Mouse (Mus musculus) CH12.LX (cell line): Measurements from ENCODE around the gene Gm47996. TPM values are rescaled to one million over a fixed set of nuclear protein-coding genes. Genes with fewer than 3 reads are reported as not detected.

Experiments
- DNase-seq: peaks from one replicate; pipeline ENCODE4 v3.0.0-alpha.2; 2013; ENCODE audit errors: extremely low read depth
- H3K27ac ChIP-seq: 2 replicates; pipeline ENCODE4 v1.5.1; 2012; ENCODE audit warnings: low read depth, mild to moderate bottlenecking, control low read depth, moderate library complexity; ENCODE audit not compliant: insufficient read depth
- H3K27me3 ChIP-seq: replicated peaks from 2 replicates; pipeline ENCODE3; 2012; ENCODE audit warnings: inconsistent platforms
- H3K36me3 ChIP-seq, 2 experiments: replicated peaks in 1 of 2; 2 replicates each; pipeline versions ENCODE3 to v1.6.1; 2012; ENCODE audit warnings: inconsistent platforms in 1 of 2, low read length in 1 of 2, mild to moderate bottlenecking in 1 of 2, mixed read lengths in 1 of 2, moderate library complexity in 1 of 2; ENCODE audit not compliant: control insufficient read depth in 1 of 2, insufficient read depth in 1 of 2
- H3K4me1 ChIP-seq, 2 experiments: 2 replicates each; pipeline ENCODE4 v1.6.1; 2012; ENCODE audit warnings: inconsistent platforms in 1 of 2, moderate library complexity in 1 of 2; ENCODE audit not compliant: insufficient read depth in 2 of 2, control insufficient read depth in 1 of 2
- H3K4me2 ChIP-seq: 2 replicates; pipeline ENCODE4 v1.6.1; 2012; ENCODE audit warnings: low read depth, mild to moderate bottlenecking, control low read depth; ENCODE audit not compliant: poor library complexity, insufficient read depth, severe bottlenecking
- H3K4me3 ChIP-seq, 3 experiments: fragments of 150-350 bp in 1 of 3; sonication (generic) in 1 of 3; replicated peaks in 1 of 3; 2 replicates each; pipeline versions ENCODE3 to v1.5.1; 2011 to 2012; ENCODE audit warnings: low read depth in 2 of 3, low read length in 2 of 3, mild to moderate bottlenecking in 2 of 3, moderate library complexity in 2 of 3, control low read depth in 1 of 3, improper control_type of control experiment in 1 of 3, inconsistent platforms in 1 of 3, mixed read lengths in 1 of 3; ENCODE audit not compliant: poor library complexity in 1 of 3
- H3K79me2 ChIP-seq: replicated peaks from 2 replicates; pipeline ENCODE4 v1.6.1; 2012; ENCODE audit warnings: mild to moderate bottlenecking, moderate library complexity; ENCODE audit not compliant: control insufficient read depth, poor library complexity, insufficient read depth, severe bottlenecking; ENCODE audit errors: extremely low read depth
- H3K9ac ChIP-seq: 2 replicates; pipeline ENCODE4 v1.6.1; 2012; ENCODE audit warnings: low read depth, mild to moderate bottlenecking, control low read depth, moderate library complexity; ENCODE audit not compliant: insufficient read depth
- H3K9me3 ChIP-seq: replicated peaks from 2 replicates; pipeline ENCODE3; 2012; ENCODE audit warnings: low read length, inconsistent platforms, mixed read lengths
- BHLHE40 ChIP-seq: IDR thresholded peaks from 2 replicates; pipeline ENCODE4 v1.6.1; 2011; ENCODE audit warnings: mild to moderate bottlenecking, low read depth, low read length, improper control_type of control experiment
- CHD1 ChIP-seq: IDR thresholded peaks from 2 replicates; pipeline ENCODE4 v1.6.1; 2012; ENCODE audit warnings: low read depth, low read length, improper control_type of control experiment, inconsistent platforms
- EP300 ChIP-seq: IDR thresholded peaks from 2 replicates; pipeline ENCODE4 v1.6.1; 2011; ENCODE audit warnings: low read length, improper control_type of control experiment
- IRF4 ChIP-seq: IDR thresholded peaks from 2 replicates; pipeline ENCODE4 v1.6.1; 2014; ENCODE audit warnings: low read depth, mild to moderate bottlenecking, inconsistent platforms, low read length, improper control_type of control experiment
- KAT2A ChIP-seq: IDR thresholded peaks from 2 replicates; pipeline ENCODE4 v1.6.1; 2012; ENCODE audit warnings: low read length, improper control_type of control experiment, inconsistent platforms; ENCODE audit not compliant: insufficient replicate concordance
- MAFK ChIP-seq: IDR thresholded peaks from 2 replicates; pipeline ENCODE4 v1.6.1; 2011; ENCODE audit warnings: low read length, improper control_type of control experiment; ENCODE audit not compliant: insufficient replicate concordance
- MAX ChIP-seq: IDR thresholded peaks from 2 replicates; pipeline ENCODE4 v1.6.1; 2011; ENCODE audit warnings: low read length, improper control_type of control experiment
- MAZ ChIP-seq: IDR thresholded peaks from 2 replicates; pipeline ENCODE4 v1.6.1; 2012; ENCODE audit warnings: low read depth, mild to moderate bottlenecking, inconsistent platforms, low read length, improper control_type of control experiment, moderate library complexity
- MEF2A ChIP-seq: IDR thresholded peaks from 2 replicates; pipeline ENCODE4 v1.6.1; 2014; ENCODE audit warnings: low read depth, mild to moderate bottlenecking, inconsistent platforms, low read length, improper control_type of control experiment, borderline replicate concordance
- MYC ChIP-seq: IDR thresholded peaks from 2 replicates; pipeline ENCODE4 v1.6.1; 2011; ENCODE audit warnings: low read depth, mild to moderate bottlenecking, improper control_type of control experiment, low read length
- NELFE ChIP-seq: IDR thresholded peaks from 2 replicates; pipeline ENCODE4 v1.6.1; 2011; ENCODE audit warnings: low read depth, low read length, improper control_type of control experiment
- RAD21 ChIP-seq: IDR thresholded peaks from 2 replicates; pipeline ENCODE4 v1.6.1; 2011; ENCODE audit warnings: low read depth, mild to moderate bottlenecking, low read length, improper control_type of control experiment, moderate library complexity
- TBP ChIP-seq: conservative IDR thresholded peaks from 2 replicates; pipeline ENCODE4 v1.6.1; 2011; ENCODE audit warnings: low read depth, low read length, improper control_type of control experiment
- TCF12 ChIP-seq: IDR thresholded peaks from 2 replicates; pipeline ENCODE4 v1.6.1; 2014; ENCODE audit warnings: low read depth, mild to moderate bottlenecking, inconsistent platforms, low read length, improper control_type of control experiment
- UBTF ChIP-seq: IDR thresholded peaks from 2 replicates; pipeline ENCODE4 v1.6.1; 2012; ENCODE audit warnings: low read depth, mild to moderate bottlenecking, inconsistent platforms, low read length, improper control_type of control experiment, moderate library complexity
- ZC3H11A ChIP-seq: IDR thresholded peaks from 2 replicates; pipeline ENCODE4 v1.6.1; 2012; ENCODE audit warnings: low read depth, mild to moderate bottlenecking, inconsistent platforms, low read length, improper control_type of control experiment
- ZMIZ1 ChIP-seq: IDR thresholded peaks from 2 replicates; pipeline ENCODE4 v1.6.1; 2012; ENCODE audit warnings: low read depth, mild to moderate bottlenecking, inconsistent platforms, low read length, improper control_type of control experiment
- dilution Hi-C: fragments of 300-500 bp; cut with MboI; formaldehyde crosslinking; loops from 2 replicates; pipeline ENCODE4 v1.14.3; 2020; ENCODE audit warnings: low sequenced_read_pairs; ENCODE audit not compliant: extremely low pct_unique_long_range_greater_than_20kb, extremely low pct_ligation_motif_present
- in situ Hi-C: fragments of 300-500 bp; cut with MboI; formaldehyde crosslinking; loops from 3 replicates; pipeline ENCODE4 v1.14.3; 2019; ENCODE audit warnings: low sequenced_read_pairs, low pct_ligation_motif_present, low pct_unique_long_range_greater_than_20kb, mixed read lengths
- polyA plus RNA-seq: library from polyadenylated mRNA; unstranded; fragments of >175 nt; gene quantifications from 2 replicates; pipeline ENCODE4 v1.2.1, GENCODE M21; 2012; ENCODE audit warnings: low read depth; ENCODE audit not compliant: insufficient read length
- total RNA-seq, 2 experiments: library from RNA; depleted of rRNA; stranded (reverse); fragments of 300-350 nt in 1 of 2; fragments of >200 nt in 1 of 2; gene quantifications; 2 replicates each; pipeline ENCODE4 v1.2.3; 2012 to 2014

Gene Gm47996
- total and polyA plus RNA-seq, 3 experiments: not detected

DNA sequence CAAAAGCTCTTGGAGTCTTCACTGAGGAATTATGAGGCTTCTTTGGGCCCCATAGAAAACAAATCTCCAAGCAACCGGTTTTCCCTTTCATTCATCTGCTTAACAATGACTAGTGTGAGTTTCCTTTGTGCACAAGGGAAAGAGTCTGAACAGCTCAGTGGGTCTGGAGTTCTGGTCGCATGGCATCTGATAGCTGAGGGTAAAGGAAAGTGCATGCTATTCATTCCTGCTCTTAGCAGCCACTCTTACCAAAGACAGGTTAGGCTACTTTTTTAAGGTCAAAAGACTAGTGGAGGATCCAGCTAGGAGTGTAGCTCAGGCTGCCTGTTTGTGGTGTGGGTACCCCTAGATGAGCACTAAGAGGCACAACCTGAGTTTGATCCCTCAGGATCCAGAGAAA is 25.6 kb downstream of the Gm47996 start:
- H3K79me2 ChIP-seq: no peaks in the 10 kb centered on the region
- H3K36me3 ChIP-seq: no peaks in the 10 kb centered on the region
- no peak overlapping the region for H3K4me2 ChIP-seq
- H3K9me3 ChIP-seq: no peaks in the 10 kb centered on the region
- DNase-seq: no peak
- H3K4me3 ChIP-seq: no peak overlapping the region
- no peak for TF ChIP-seq CHD1
- no peak for TF ChIP-seq MYC
- no peak for TF ChIP-seq TCF12
- no peak for TF ChIP-seq KAT2A
- TF ChIP-seq MEF2A: no peak
- no peak for TF ChIP-seq ZMIZ1
- no peak for TF ChIP-seq UBTF
- no peak for TF ChIP-seq MAZ
- TF ChIP-seq EP300: no peak
- no peak for TF ChIP-seq TBP
- TF ChIP-seq MAFK: no peak
- TF ChIP-seq NELFE: no peak
- no peak for TF ChIP-seq RAD21
- no peak for TF ChIP-seq MAX
- dilution Hi-C loops: no loop called here
- H3K27ac ChIP-seq: no peak overlapping the region
- no peak overlapping the region for H3K9ac ChIP-seq
- in situ Hi-C loops: no loop called here
- H3K4me1 ChIP-seq: no peaks in the 10 kb centered on the region
- no peaks in the 10 kb centered on the region for H3K27me3 ChIP-seq

DNA sequence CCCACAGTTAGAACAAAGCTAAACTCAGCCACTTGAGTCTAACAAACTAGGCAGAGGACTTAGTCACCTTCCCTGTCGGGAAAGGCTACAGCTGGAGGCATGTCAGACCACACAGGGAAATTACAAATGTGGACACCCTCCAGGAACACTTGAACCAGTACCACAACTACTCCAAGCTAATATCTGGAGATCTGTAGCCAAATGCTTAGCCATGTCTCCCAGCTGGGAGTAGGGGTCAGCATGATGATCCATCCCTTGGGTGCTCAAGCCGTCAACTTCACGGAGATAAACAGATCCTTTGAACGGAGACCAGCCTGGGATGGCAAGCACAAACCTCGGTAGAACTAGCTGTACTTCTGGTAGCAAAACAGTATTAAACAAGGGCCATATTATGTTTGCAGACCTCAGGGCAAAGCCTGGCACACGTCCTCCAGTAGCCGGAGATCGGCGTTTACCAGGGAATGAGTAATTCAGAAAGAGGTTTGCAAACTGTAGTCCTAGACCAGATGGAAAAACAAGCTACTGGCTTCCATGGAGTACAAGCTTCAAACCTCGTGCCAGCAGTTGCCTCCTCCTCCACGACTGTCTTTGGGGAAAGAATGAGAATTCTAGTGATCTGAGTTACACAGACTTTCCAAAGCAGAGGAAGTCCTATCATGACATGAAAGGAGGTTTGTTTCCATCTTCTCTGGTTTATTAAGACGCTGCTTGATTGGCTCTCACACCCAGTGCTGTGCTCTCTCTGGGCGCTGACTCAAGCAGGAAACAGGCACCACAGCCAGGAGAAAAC is 26.4 kb downstream of the Gm47996 start:
- Histone ChIP-seq H3K36me3 (no peaks in the 10 kb centered on the region), H3K27me3 (no peaks in the 10 kb centered on the region), H3K4me2 (no peak overlapping the region), H3K79me2 (no peaks in the 10 kb centered on the region), H3K9me3 (no peaks in the 10 kb centered on the region), H3K9ac (no peak overlapping the region), H3K4me1 (no peaks in the 10 kb centered on the region), H3K4me3 (no peak overlapping the region), H3K27ac (no peak overlapping the region)
- no peak for TF ChIP-seq ZC3H11A
- no peak; the same call in 1 of the 2 replicates for TF ChIP-seq IRF4
- TF ChIP-seq BHLHE40: 0 out of 2 replicates have a peak, but pooled peaks have one; percentile 15
- 0 out of 2 replicates have a peak, but pooled peaks have one; percentile 23 for TF ChIP-seq MAX
- dilution Hi-C loops: no loop called here
- in situ Hi-C loops: no loop called here
- DNase-seq: peak; percentile 27
